Mouse (Mus musculus): ENCODE data around the gene Slc35f3.

- no peak for TF ChIP-seq CTCF (IDR thresholded peaks at IDR 0.05; ENCODE audit: control insufficient read depth, insufficient read depth, insufficient read length)
- no peak for TF ChIP-seq MAX (IDR thresholded peaks at IDR 0.05)
- TF ChIP-seq MYOD1 (IDR thresholded peaks at IDR 0.05; ENCODE audit: control insufficient read depth, insufficient read length, low read depth) = no peak
- no peak for TF ChIP-seq CEBPB (IDR thresholded peaks at IDR 0.05; ENCODE audit: low read depth)
- no peak for TF ChIP-seq USF1 (IDR thresholded peaks at IDR 0.05; ENCODE audit: low read depth)
- no peak for TF ChIP-seq FOSL1 (IDR thresholded peaks at IDR 0.05; ENCODE audit: insufficient read depth, low read length, poor library complexity, severe bottlenecking)
- TF ChIP-seq MYOG (IDR thresholded peaks at IDR 0.05; ENCODE audit: control insufficient read depth, extremely low read depth, insufficient read length) = no peak
These were observed 81.8 kb downstream of the Slc35f3 start for GRCm38 (mm10) chr8:126380141-126380540.

Data from C2C12 (cell line).